Mouse (Mus musculus): ENCODE data around the gene Psmb7. TPM values are rescaled to one million over a fixed set of nuclear protein-coding genes. Genes with fewer than 3 reads are reported as not detected.

Gene Psmb7
- polyA plus RNA-seq, 1 experiment, result 82.9 TPM

- peaks cover 2% of the 10 kb centered on the region; the same call in 1 of the 2 replicates for H3K4me1 ChIP-seq (ENCODE audit: control insufficient read depth, insufficient read depth, low read length)
- H3K4me3 ChIP-seq (replicated peaks; ENCODE audit: control insufficient read depth, low read depth, low read length), result no peak overlapping the region
- WGBS, result 79% methylated on average over 19 of the region's 19 CpGs
- TF ChIP-seq CTCF (IDR thresholded peaks at IDR 0.05; ENCODE audit: control insufficient read depth, insufficient read depth, low read length), result no peak
- TF ChIP-seq POLR2A (IDR thresholded peaks at IDR 0.05; ENCODE audit: borderline replicate concordance, control insufficient read depth, low read depth, low read length), result no peak
- no peak overlapping the region for H3K27ac ChIP-seq (ENCODE audit: control insufficient read depth, insufficient read depth, low read depth, low read length, poor library complexity)
These were observed 89.5 kb downstream of the Psmb7 start for GRCm38 (mm10) chr2:38554226-38554995.

DNA sequence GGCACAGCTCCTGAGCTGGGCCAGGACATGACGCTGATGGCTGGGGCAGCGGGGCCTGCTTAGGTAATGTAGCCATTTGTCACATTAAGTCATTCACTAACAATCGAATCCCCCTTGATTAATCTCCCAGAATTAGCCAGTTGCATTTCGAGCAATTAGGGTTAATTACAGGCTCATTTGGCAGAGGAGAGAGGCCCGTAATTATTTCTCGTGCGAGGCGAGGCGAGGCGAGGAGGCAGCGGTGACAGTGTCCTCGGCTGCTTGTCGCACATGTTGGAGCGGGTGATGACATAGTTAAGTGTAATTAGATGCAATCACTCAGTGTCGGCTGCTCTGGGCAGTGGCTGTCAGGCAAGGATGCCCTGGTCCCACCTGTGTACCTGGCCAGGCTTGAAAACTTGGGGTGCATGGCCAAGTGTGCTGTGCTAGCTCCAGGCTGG is 91.9 kb downstream of the Psmb7 start:
- TF ChIP-seq CTCF (IDR thresholded peaks at IDR 0.05; ENCODE audit: control insufficient read depth, insufficient read depth, low read length) (no peak), POLR2A (IDR thresholded peaks at IDR 0.05; ENCODE audit: borderline replicate concordance, control insufficient read depth, low read depth, low read length) (no peak)
- H3K27ac ChIP-seq (ENCODE audit: control insufficient read depth, insufficient read depth, low read depth, low read length, poor library complexity), result no peak overlapping the region
- peaks cover 2% of the 10 kb centered on the region; the same call in 1 of the 2 replicates for H3K4me1 ChIP-seq (ENCODE audit: control insufficient read depth, insufficient read depth, low read length)
- 89% methylated on average over 15 of the region's 15 CpGs for WGBS
- no peak overlapping the region for H3K4me3 ChIP-seq (replicated peaks; ENCODE audit: control insufficient read depth, low read depth, low read length)

DNA sequence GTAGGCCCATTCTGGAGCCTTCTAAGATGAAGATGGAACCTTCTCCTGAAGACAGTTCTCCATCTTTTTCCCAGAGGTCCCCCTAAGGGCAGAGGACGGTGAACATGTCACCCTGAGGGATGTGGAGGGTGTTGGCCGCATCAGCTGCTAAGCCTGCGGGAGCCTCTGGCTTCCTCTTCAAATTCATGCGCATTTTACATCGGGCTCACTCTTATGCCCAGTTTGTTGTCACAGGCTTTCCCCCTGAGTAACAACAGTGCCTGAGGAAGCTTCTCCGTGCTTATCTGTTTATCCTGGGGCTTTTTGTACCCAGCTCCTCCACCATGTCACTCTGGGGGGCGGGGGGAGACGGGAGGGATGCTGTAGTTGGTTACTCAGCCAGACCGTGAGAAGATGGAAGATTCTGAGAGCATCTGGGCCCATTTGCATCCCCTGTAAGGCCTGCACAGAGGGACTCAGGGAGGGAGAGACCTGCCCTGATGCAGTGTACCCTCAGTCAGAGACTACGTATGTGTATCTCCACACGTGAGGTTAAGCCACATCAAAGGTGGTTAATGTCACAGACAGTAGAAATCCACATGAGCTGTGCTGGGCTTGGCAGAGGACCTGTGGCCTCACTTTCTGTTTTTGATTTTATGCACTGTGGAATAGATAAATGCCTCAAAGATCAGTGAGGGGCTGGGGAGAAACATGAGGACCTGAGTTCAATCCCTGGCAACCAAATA is 95.9 kb downstream of the Psmb7 start:
- Histone ChIP-seq H3K4me3 (replicated peaks; ENCODE audit: control insufficient read depth, low read depth, low read length) (no peak overlapping the region), H3K27ac (ENCODE audit: control insufficient read depth, insufficient read depth, low read depth, low read length, poor library complexity) (no peak overlapping the region), H3K4me1 (ENCODE audit: control insufficient read depth, insufficient read depth, low read length) (no peaks in the 10 kb centered on the region)
- 82% methylated on average over 11 of the region's 11 CpGs for WGBS
- TF ChIP-seq CTCF (IDR thresholded peaks at IDR 0.05; ENCODE audit: control insufficient read depth, insufficient read depth, low read length), result no peak
- no peak for TF ChIP-seq POLR2A (IDR thresholded peaks at IDR 0.05; ENCODE audit: borderline replicate concordance, control insufficient read depth, low read depth, low read length)

DNA sequence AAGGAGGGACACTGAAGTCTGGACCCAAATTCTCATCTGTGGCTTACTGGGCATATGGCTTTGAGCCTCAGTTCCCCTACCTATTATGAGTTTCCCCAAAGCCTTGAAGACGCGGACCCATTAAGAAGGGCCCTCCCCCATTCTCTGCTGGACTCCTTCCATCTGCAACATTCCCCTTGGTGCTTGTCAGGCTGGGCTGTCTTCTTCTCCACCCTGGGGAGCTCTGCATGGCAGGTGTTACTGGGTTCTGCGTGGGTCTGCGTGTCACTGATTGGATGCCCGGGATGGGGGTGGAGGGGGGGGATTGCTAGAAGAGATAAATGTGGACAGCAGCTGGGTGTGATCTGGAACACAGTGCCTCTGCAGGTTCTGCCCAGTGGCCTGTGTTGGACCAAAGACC is 97.1 kb downstream of the Psmb7 start:
- H3K4me3 ChIP-seq (replicated peaks; ENCODE audit: control insufficient read depth, low read depth, low read length), result no peak overlapping the region
- TF ChIP-seq CTCF (IDR thresholded peaks at IDR 0.05; ENCODE audit: control insufficient read depth, insufficient read depth, low read length) (no peak), POLR2A (IDR thresholded peaks at IDR 0.05; ENCODE audit: borderline replicate concordance, control insufficient read depth, low read depth, low read length) (no peak)
- H3K27ac ChIP-seq (ENCODE audit: control insufficient read depth, insufficient read depth, low read depth, low read length, poor library complexity), result no peak overlapping the region
- H3K4me1 ChIP-seq (ENCODE audit: control insufficient read depth, insufficient read depth, low read length), result no peaks in the 10 kb centered on the region
- 82% methylated on average over 5 of the region's 5 CpGs for WGBS

- WGBS, result 74% methylated on average over 6 of the region's 6 CpGs
- Histone ChIP-seq H3K27ac (ENCODE audit: control insufficient read depth, insufficient read depth, low read depth, low read length, poor library complexity) (no peak overlapping the region), H3K4me3 (replicated peaks; ENCODE audit: control insufficient read depth, low read depth, low read length) (no peak overlapping the region), H3K4me1 (ENCODE audit: control insufficient read depth, insufficient read depth, low read length) (no peaks in the 10 kb centered on the region)
- no peak for TF ChIP-seq POLR2A (IDR thresholded peaks at IDR 0.05; ENCODE audit: borderline replicate concordance, control insufficient read depth, low read depth, low read length)
- no peak for TF ChIP-seq CTCF (IDR thresholded peaks at IDR 0.05; ENCODE audit: control insufficient read depth, insufficient read depth, low read length)
These were observed 97.7 kb downstream of the Psmb7 start for GRCm38 (mm10) chr2:38546222-38546621.

- TF ChIP-seq CTCF (IDR thresholded peaks at IDR 0.05; ENCODE audit: control insufficient read depth, insufficient read depth, low read length), result no peak
- TF ChIP-seq POLR2A (IDR thresholded peaks at IDR 0.05; ENCODE audit: borderline replicate concordance, control insufficient read depth, low read depth, low read length), result no peak
- Histone ChIP-seq H3K4me1 (ENCODE audit: control insufficient read depth, insufficient read depth, low read length) (no peaks in the 10 kb centered on the region), H3K27ac (ENCODE audit: control insufficient read depth, insufficient read depth, low read depth, low read length, poor library complexity) (no peak overlapping the region)
These were observed 98.2 kb downstream of the Psmb7 start for GRCm38 (mm10) chr2:38545706-38546105.

DNA sequence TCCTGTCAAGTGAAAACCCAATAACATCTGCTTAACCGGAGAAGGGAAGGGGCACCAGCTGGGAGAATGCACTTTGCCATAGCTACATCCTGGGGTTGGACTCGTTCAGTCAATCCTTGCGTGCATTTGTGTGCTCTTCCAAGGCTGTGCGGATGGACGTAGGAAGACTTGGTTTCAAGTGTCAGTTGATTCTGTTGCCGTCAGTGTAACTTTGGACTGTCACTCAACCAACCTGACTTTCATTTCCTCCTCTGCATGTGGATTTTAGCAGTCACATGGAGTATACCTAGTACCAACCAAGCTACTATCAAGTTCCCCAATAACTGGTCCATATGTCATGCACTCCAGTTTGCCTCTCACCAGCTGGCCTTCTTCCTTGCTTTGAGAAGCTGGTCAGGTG is 98.9 kb downstream of the Psmb7 start:
- WGBS, result 34% methylated on average over 6 of the region's 6 CpGs
- H3K27ac ChIP-seq (ENCODE audit: control insufficient read depth, insufficient read depth, low read depth, low read length, poor library complexity), result no peak overlapping the region
- no peaks in the 10 kb centered on the region for H3K4me1 ChIP-seq (ENCODE audit: control insufficient read depth, insufficient read depth, low read length)
- no peak overlapping the region for H3K4me3 ChIP-seq (replicated peaks; ENCODE audit: control insufficient read depth, low read depth, low read length)
- no peak for TF ChIP-seq CTCF (IDR thresholded peaks at IDR 0.05; ENCODE audit: control insufficient read depth, insufficient read depth, low read length)
- no peak for TF ChIP-seq POLR2A (IDR thresholded peaks at IDR 0.05; ENCODE audit: borderline replicate concordance, control insufficient read depth, low read depth, low read length)

More at GRCm38 (mm10) chr2:38545706-38546105, 98.2 kb downstream of the Psmb7 start:
- no peak overlapping the region for H3K4me3 ChIP-seq (replicated peaks; ENCODE audit: control insufficient read depth, low read depth, low read length)

- no peaks in the 10 kb centered on the region for H3K4me1 ChIP-seq (ENCODE audit: control insufficient read depth, insufficient read depth, low read length)
These were observed 99.5 kb downstream of the Psmb7 start for GRCm38 (mm10) chr2:38544341-38544740.

More at GRCm38 (mm10) chr2:38544341-38544740, 99.5 kb downstream of the Psmb7 start:
- TF ChIP-seq CTCF (IDR thresholded peaks at IDR 0.05; ENCODE audit: control insufficient read depth, insufficient read depth, low read length) (no peak), POLR2A (IDR thresholded peaks at IDR 0.05; ENCODE audit: borderline replicate concordance, control insufficient read depth, low read depth, low read length) (no peak)
- Histone ChIP-seq H3K27ac (ENCODE audit: control insufficient read depth, insufficient read depth, low read depth, low read length, poor library complexity) (no peak overlapping the region), H3K4me3 (replicated peaks; ENCODE audit: control insufficient read depth, low read depth, low read length) (no peak overlapping the region)
